Mouse (Mus musculus): ENCODE data around the gene Rnf133. TPM values are rescaled to one million over a fixed set of nuclear protein-coding genes. Genes with fewer than 3 reads are reported as not detected.

The Rnf133 gene
- 124 and 153 TPM in 2 replicates for polyA plus RNA-seq (2012; rRNA removed)

GRCm38 (mm10) chr6:23650205-23650604 lies at the start of gene Rnf133:
Gene Rnf133, minus strand, starts transcription at chr6:23650305.
- H3K4me3 ChIP-seq (ENCODE audit: control insufficient read depth, low read depth, low read length): peak within 1 kb of the TSS; percentile 53
- no peaks in the 10 kb centered on the region for H3K27me3 ChIP-seq (ENCODE audit: control insufficient read depth, insufficient read depth, low read length)
- TF ChIP-seq POLR2A (IDR thresholded peaks at IDR 0.05; ENCODE audit: control insufficient read depth, low read depth, low read length) (no peak), CTCF (IDR thresholded peaks at IDR 0.05; ENCODE audit: control insufficient read depth, insufficient read depth, insufficient replicate concordance, low read depth, low read length) (no peak)
- H3K27ac ChIP-seq (ENCODE audit: control insufficient read depth, insufficient read depth, low read depth, low read length): 0 out of 2 replicates have a peak within 1 kb of the TSS, but pooled peaks have one; percentile 53
- no peaks in the 10 kb centered on the region for H3K4me1 ChIP-seq (ENCODE audit: control insufficient read depth, insufficient read depth, low read length)
- H3K36me3 ChIP-seq (ENCODE audit: control insufficient read depth, insufficient read depth, low read length): no peaks in the 10 kb centered on the region

GRCm38 (mm10) chr6:23678172-23678571 lies 28.1 kb upstream of the Rnf133 start:
- Histone ChIP-seq H3K36me3 (ENCODE audit: control insufficient read depth, insufficient read depth, low read length) (no peaks in the 10 kb centered on the region), H3K4me3 (ENCODE audit: control insufficient read depth, low read depth, low read length) (no peak overlapping the region), H3K4me1 (ENCODE audit: control insufficient read depth, insufficient read depth, low read length) (no peaks in the 10 kb centered on the region), H3K27me3 (ENCODE audit: control insufficient read depth, insufficient read depth, low read length) (no peaks in the 10 kb centered on the region), H3K27ac (ENCODE audit: control insufficient read depth, insufficient read depth, low read depth, low read length) (no peak overlapping the region)
- no peak for TF ChIP-seq POLR2A (IDR thresholded peaks at IDR 0.05; ENCODE audit: control insufficient read depth, low read depth, low read length)
- TF ChIP-seq CTCF (IDR thresholded peaks at IDR 0.05; ENCODE audit: control insufficient read depth, insufficient read depth, insufficient replicate concordance, low read depth, low read length): no peak

GRCm38 (mm10) chr6:23655036-23655435 lies 4.9 kb upstream of the Rnf133 start, which contains the start of gene Rnf148:
Gene Rnf148, minus strand, starts transcription at chr6:23655136.
- H3K27ac ChIP-seq (ENCODE audit: control insufficient read depth, insufficient read depth, low read depth, low read length): no peak within 1 kb of the TSS

GRCm38 (mm10) chr6:23648732-23649131 lies 1.4 kb downstream of the Rnf133 start:
- peak overlapping the region; percentile 53 for H3K4me3 ChIP-seq (ENCODE audit: control insufficient read depth, low read depth, low read length)
- no peak for TF ChIP-seq CTCF (IDR thresholded peaks at IDR 0.05; ENCODE audit: control insufficient read depth, insufficient read depth, insufficient replicate concordance, low read depth, low read length)
- no peak for TF ChIP-seq POLR2A (IDR thresholded peaks at IDR 0.05; ENCODE audit: control insufficient read depth, low read depth, low read length)
- H3K27ac ChIP-seq (ENCODE audit: control insufficient read depth, insufficient read depth, low read depth, low read length): no peak overlapping the region
- no peaks in the 10 kb centered on the region for H3K27me3 ChIP-seq (ENCODE audit: control insufficient read depth, insufficient read depth, low read length)
- no peaks in the 10 kb centered on the region for H3K4me1 ChIP-seq (ENCODE audit: control insufficient read depth, insufficient read depth, low read length)
- H3K36me3 ChIP-seq (ENCODE audit: control insufficient read depth, insufficient read depth, low read length): no peaks in the 10 kb centered on the region

More at GRCm38 (mm10) chr6:23655036-23655435, 4.9 kb upstream of the Rnf133 start, which contains the start of gene Rnf148:
- no peak for TF ChIP-seq CTCF (IDR thresholded peaks at IDR 0.05; ENCODE audit: control insufficient read depth, insufficient read depth, insufficient replicate concordance, low read depth, low read length)
- TF ChIP-seq POLR2A (IDR thresholded peaks at IDR 0.05; ENCODE audit: control insufficient read depth, low read depth, low read length): no peak
- no peaks in the 10 kb centered on the region for H3K36me3 ChIP-seq (ENCODE audit: control insufficient read depth, insufficient read depth, low read length)
- no peaks in the 10 kb centered on the region for H3K27me3 ChIP-seq (ENCODE audit: control insufficient read depth, insufficient read depth, low read length)
- peak within 1 kb of the TSS; percentile 75 for H3K4me3 ChIP-seq (ENCODE audit: control insufficient read depth, low read depth, low read length)
- no peaks in the 10 kb centered on the region for H3K4me1 ChIP-seq (ENCODE audit: control insufficient read depth, insufficient read depth, low read length)

- Histone ChIP-seq H3K27me3 (ENCODE audit: control insufficient read depth, insufficient read depth, low read length) (no peaks in the 10 kb centered on the region), H3K27ac (ENCODE audit: control insufficient read depth, insufficient read depth, low read depth, low read length) (no peak overlapping the region), H3K4me1 (ENCODE audit: control insufficient read depth, insufficient read depth, low read length) (no peaks in the 10 kb centered on the region), H3K36me3 (ENCODE audit: control insufficient read depth, insufficient read depth, low read length) (no peaks in the 10 kb centered on the region), H3K4me3 (ENCODE audit: control insufficient read depth, low read depth, low read length) (peak overlapping the region; percentile 64)
- TF ChIP-seq POLR2A (IDR thresholded peaks at IDR 0.05; ENCODE audit: control insufficient read depth, low read depth, low read length): no peak
- no peak for TF ChIP-seq CTCF (IDR thresholded peaks at IDR 0.05; ENCODE audit: control insufficient read depth, insufficient read depth, insufficient replicate concordance, low read depth, low read length)
Measured at GRCm38 (mm10) chr6:23647627-23648247, 2.4 kb downstream of the Rnf133 start.

- Histone ChIP-seq H3K27ac (ENCODE audit: control insufficient read depth, insufficient read depth, low read depth, low read length) (no peak overlapping the region), H3K4me1 (ENCODE audit: control insufficient read depth, insufficient read depth, low read length) (no peaks in the 10 kb centered on the region), H3K27me3 (ENCODE audit: control insufficient read depth, insufficient read depth, low read length) (no peaks in the 10 kb centered on the region), H3K4me3 (ENCODE audit: control insufficient read depth, low read depth, low read length) (no peak overlapping the region), H3K36me3 (ENCODE audit: control insufficient read depth, insufficient read depth, low read length) (no peaks in the 10 kb centered on the region)
- TF ChIP-seq POLR2A (IDR thresholded peaks at IDR 0.05; ENCODE audit: control insufficient read depth, low read depth, low read length): no peak
Measured at GRCm38 (mm10) chr6:23637081-23637480, 13.0 kb downstream of the Rnf133 start.

- H3K27ac ChIP-seq (ENCODE audit: control insufficient read depth, insufficient read depth, low read depth, low read length): no peak overlapping the region
- no peaks in the 10 kb centered on the region for H3K4me1 ChIP-seq (ENCODE audit: control insufficient read depth, insufficient read depth, low read length)
- no peak for TF ChIP-seq POLR2A (IDR thresholded peaks at IDR 0.05; ENCODE audit: control insufficient read depth, low read depth, low read length)
- TF ChIP-seq CTCF (IDR thresholded peaks at IDR 0.05; ENCODE audit: control insufficient read depth, insufficient read depth, insufficient replicate concordance, low read depth, low read length): no peak
- H3K36me3 ChIP-seq (ENCODE audit: control insufficient read depth, insufficient read depth, low read length): no peaks in the 10 kb centered on the region
- no peak overlapping the region for H3K4me3 ChIP-seq (ENCODE audit: control insufficient read depth, low read depth, low read length)
- no peaks in the 10 kb centered on the region for H3K27me3 ChIP-seq (ENCODE audit: control insufficient read depth, insufficient read depth, low read length)
Measured at GRCm38 (mm10) chr6:23635208-23635607, 14.9 kb downstream of the Rnf133 start.

All from testis, adult 2 months (tissue).